Mouse (Mus musculus): ENCODE measurements around the gene Qrfp.

- peak; percentile 35; the same call in 1 of the 2 replicates for TF ChIP-seq CTCF (IDR thresholded peaks at IDR 0.05)
- TF ChIP-seq EP300 (IDR thresholded peaks at IDR 0.05), result no peak
Measured at GRCm38 (mm10) chr2:31808410-31809357, 1.7 kb downstream of the Qrfp start.

Measured in lung, postnatal 0 days (tissue).